Mouse (Mus musculus): ENCODE measurements at regions not wholly inside any gene's neighbourhood (a gene's known extent, or its start where the extent isn't known, plus 50 kb on each side); places are given as distances from the start of the nearest gene placed in this dataset.
A peak's percentile ranks its signal among the peaks of the same experiment; 100 is the strongest.

- DNase-seq (ENCODE audit: low read depth) = peak; percentile 49
Observed at GRCm38 (mm10) chr13:60299076-60299475, 121.9 kb upstream of the Gas1 start.

- DNase-seq (ENCODE audit: low read depth) = no peak
Observed at GRCm38 (mm10) chr13:60303561-60303960, 126.4 kb upstream of the Gas1 start.

GRCm38 (mm10) chr13:60305028-60305810 lies 128.1 kb upstream of the Gas1 start:
- DNase-seq (ENCODE audit: low read depth) = peak; percentile 86

GRCm38 (mm10) chr13:60308062-60308801 lies 131.1 kb upstream of the Gas1 start:
- DNase-seq (ENCODE audit: low read depth) = peak; percentile 77

- DNase-seq (ENCODE audit: low read depth) = no peak
Observed at GRCm38 (mm10) chr13:60309482-60309881, 132.3 kb upstream of the Gas1 start.

- DNase-seq (ENCODE audit: low read depth) = peak; percentile 55
Observed at GRCm38 (mm10) chr13:60309926-60310325, 132.8 kb upstream of the Gas1 start.

- peak; percentile 60 for DNase-seq (ENCODE audit: low read depth)
Observed at GRCm38 (mm10) chr13:60312397-60313085, 135.4 kb upstream of the Gas1 start.

- DNase-seq (ENCODE audit: low read depth) = no peak
Observed at GRCm38 (mm10) chr13:60318436-60319020, 141.4 kb upstream of the Gas1 start.

- no peak for DNase-seq (ENCODE audit: low read depth)
Observed at GRCm38 (mm10) chr13:60319268-60319667, 142.1 kb upstream of the Gas1 start.

GRCm38 (mm10) chr13:60319861-60320602 lies 142.9 kb upstream of the Gas1 start:
- DNase-seq (ENCODE audit: low read depth) = no peak

GRCm38 (mm10) chr13:60322579-60322978 lies 145.4 kb upstream of the Gas1 start:
- no peak for DNase-seq (ENCODE audit: low read depth)

- DNase-seq (ENCODE audit: low read depth) = no peak
Observed at GRCm38 (mm10) chr13:60330475-60331258, 153.5 kb upstream of the Gas1 start.

GRCm38 (mm10) chr13:60336196-60336595 lies 159.0 kb upstream of the Gas1 start:
- DNase-seq (ENCODE audit: low read depth) = no peak

GRCm38 (mm10) chr13:60337383-60337782 lies 160.2 kb upstream of the Gas1 start:
- DNase-seq (ENCODE audit: low read depth) = peak; percentile 50

- DNase-seq (ENCODE audit: low read depth) = no peak
Observed at GRCm38 (mm10) chr13:60338107-60338506, 160.9 kb upstream of the Gas1 start.

- DNase-seq (ENCODE audit: low read depth) = peak; percentile 39
Observed at GRCm38 (mm10) chr13:60340068-60340467, 162.9 kb upstream of the Gas1 start.

GRCm38 (mm10) chr13:60347881-60348280 lies 170.7 kb upstream of the Gas1 start:
- DNase-seq (ENCODE audit: low read depth) = no peak

GRCm38 (mm10) chr13:60348438-60348837 lies 171.3 kb upstream of the Gas1 start:
- DNase-seq (ENCODE audit: low read depth) = no peak

GRCm38 (mm10) chr13:60355707-60356490 lies 178.7 kb upstream of the Gas1 start:
- DNase-seq (ENCODE audit: low read depth) = peak; percentile 44

All from NIH3T3 (cell line).